In the genomic region with DNA sequence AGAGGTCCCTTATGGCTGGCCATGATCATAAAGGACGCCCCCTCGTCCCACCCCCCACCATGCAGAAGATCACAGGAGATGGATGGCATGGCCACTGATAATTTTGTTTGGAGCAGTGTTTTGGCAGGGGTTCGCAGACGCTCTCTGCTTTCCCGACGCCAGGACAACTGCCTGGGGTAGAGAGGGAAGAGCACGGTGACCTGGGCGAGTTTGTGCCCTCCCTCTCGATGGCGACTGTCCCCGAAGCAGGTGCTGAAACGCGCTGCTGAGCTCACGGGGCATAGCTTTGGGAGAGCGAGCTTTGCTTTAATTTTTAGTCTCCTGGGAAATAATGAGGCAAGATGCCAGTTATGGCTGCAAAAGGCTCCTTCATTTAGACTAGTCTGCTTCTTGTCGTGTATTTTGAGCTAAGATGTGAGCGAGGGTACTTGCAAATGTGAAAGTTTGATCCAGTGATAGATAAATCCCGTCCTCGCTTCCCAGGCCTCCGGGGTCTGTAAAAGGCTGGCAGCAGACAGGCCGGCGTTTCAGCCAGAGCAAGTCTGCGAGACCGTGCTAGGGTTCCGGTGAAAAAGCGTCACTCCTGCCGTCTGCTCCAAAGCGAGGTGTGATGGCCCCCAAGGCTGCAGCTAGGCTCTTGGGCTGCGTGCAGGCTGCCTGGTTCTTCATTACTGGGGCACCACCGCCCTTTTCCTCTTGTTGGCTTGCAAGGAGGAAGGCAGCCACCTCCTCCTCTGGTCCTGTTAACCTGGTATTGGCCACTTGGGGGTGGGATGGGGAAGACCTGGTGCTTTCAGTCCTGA, we compare ENCODE assay signal across 9 mouse cellular contexts. TPM values are rescaled to one million over a fixed set of nuclear protein-coding genes. Genes with fewer than 3 reads are reported as not detected.
DNase-seq lines count a peak whose midpoint lies in the region; ATAC-seq and TF ChIP-seq lines count a peak whose summit lies in the region.
"Had no signal": no experiment of that assay in that cellular context is flagged by ENCODE, and none has a peak within 500 bp of the region (broad histone marks: within the 10 kb centered on the region; RNA-seq: fewer than 3 reads in every experiment).

No protein-coding gene starts in this region.

- no peaks in the 10 kb centered on the region for H3K9me3 ChIP-seq in ES-Bruce4 (replicated peaks; ENCODE audit: control insufficient read depth, insufficient read depth, low read length, poor library complexity, severe bottlenecking)
- H3K9me3 ChIP-seq in limb, embryonic 14.5 days (ENCODE audit: control insufficient read depth, low read length) = no peaks in the 10 kb centered on the region
- no peaks in the 10 kb centered on the region for H3K9me3 ChIP-seq in neural tube, embryonic 15.5 days (replicated peaks)

- H3K9ac ChIP-seq in ES-Bruce4 (ENCODE audit: low read depth, poor library complexity, severe bottlenecking) = no peak overlapping the region; the same call in 1 of the 2 replicates
- peak overlapping the region; percentile 51; the same call in 1 of the 2 replicates for H3K9ac ChIP-seq in limb, embryonic 14.5 days (ENCODE audit: low read depth, low read length, severe bottlenecking)
- peak overlapping the region; percentile 67 for H3K9ac ChIP-seq in neural tube, embryonic 15.5 days (replicated peaks)

- no peaks in the 10 kb centered on the region for H3K36me3 ChIP-seq in ES-Bruce4 (ENCODE audit: control insufficient read depth, insufficient read depth, low read length, poor library complexity, severe bottlenecking)
- no peaks in the 10 kb centered on the region for H3K36me3 ChIP-seq in limb, embryonic 14.5 days (ENCODE audit: control insufficient read depth, insufficient read depth, low read length)
- no peaks in the 10 kb centered on the region for H3K36me3 ChIP-seq in neural tube, embryonic 15.5 days

- TF ChIP-seq EP300 in ES-Bruce4 (IDR thresholded peaks at IDR 0.05; ENCODE audit: insufficient read depth, low read depth, low read length) = 0 out of 2 replicates have a peak, but pooled peaks have one; percentile 23

- TF ChIP-seq CTCF in ES-Bruce4 (IDR thresholded peaks at IDR 0.05; ENCODE audit: low read depth, low read length) = no peak
- no peak for TF ChIP-seq CTCF in cortical plate, adult 2 months (IDR thresholded peaks at IDR 0.05; ENCODE audit: extremely low read depth, insufficient read depth, low read length)

- DNase-seq in heart, adult 18-20 months = peak; percentile 10 to 17
- DNase-seq in heart, adult 9 months (ENCODE audit: low spot score in 2 of 2) = no peak
- DNase-seq in heart, postnatal 10 days = peak; percentile 28 to 56
- DNase-seq in limb, embryonic 14.5 days (ENCODE audit: low spot score) = peak; percentile 10
- no peak for DNase-seq in natural killer cell, adult 2 months (ENCODE audit: low spot score in 2 of 2)

- TF ChIP-seq POLR2A in ES-Bruce4 (IDR thresholded peaks at IDR 0.05; ENCODE audit: insufficient read depth, low read length) = no peak
- TF ChIP-seq POLR2A in cortical plate, adult 2 months (IDR thresholded peaks at IDR 0.05; ENCODE audit: extremely low read depth, insufficient read depth, low read length) = no peak
- no peak for TF ChIP-seq POLR2A in limb, embryonic 14.5 days (IDR thresholded peaks at IDR 0.05; ENCODE audit: borderline replicate concordance, extremely low read depth, insufficient read depth, insufficient read length)

- no peak overlapping the region for H3K27ac ChIP-seq in ES-Bruce4 (ENCODE audit: insufficient read depth, low read length)
- no peak overlapping the region for H3K27ac ChIP-seq in cortical plate, adult 2 months (ENCODE audit: insufficient read depth, low read length)
- no peak overlapping the region for H3K27ac ChIP-seq in limb, embryonic 14.5 days (replicated peaks; ENCODE audit: low read depth, low read length)
- H3K27ac ChIP-seq in neural tube, embryonic 15.5 days (replicated peaks) = peak overlapping the region; percentile 70

- peak overlapping the region; percentile 95 for H3K4me2 ChIP-seq in limb, embryonic 14.5 days (replicated peaks; ENCODE audit: low read depth, low read length, severe bottlenecking)
- peak overlapping the region; percentile 87 for H3K4me2 ChIP-seq in neural tube, embryonic 15.5 days

- WGBS in limb, embryonic 14.5 days = under 1% methylated on average over 30 of the region's 30 CpGs
- 2% methylated on average over 30 of the region's 30 CpGs for WGBS in neural tube, embryonic 15.5 days

- H3K27me3 ChIP-seq in ES-Bruce4 (ENCODE audit: control insufficient read depth, insufficient read depth, low read length, poor library complexity, severe bottlenecking) = peaks cover 8% of the 10 kb centered on the region
- H3K27me3 ChIP-seq in limb, embryonic 14.5 days (ENCODE audit: control insufficient read depth, insufficient read depth, low read length) = peaks cover 31% of the 10 kb centered on the region
- H3K27me3 ChIP-seq in neural tube, embryonic 15.5 days (replicated peaks) = peaks cover 23% of the 10 kb centered on the region

- 0 out of 2 replicates have a peak, but pooled peaks have one; percentile 14 for ATAC-seq in limb, embryonic 14.5 days (ENCODE audit: low FRiP score, low read depth)
- ATAC-seq in neural tube, embryonic 15.5 days (ENCODE audit: low FRiP score) = peak; percentile 15

- intact Hi-C loops in heart, postnatal 10 days (cut with DNase I) = no loop called here

- H3K4me1 ChIP-seq in ES-Bruce4 (ENCODE audit: control insufficient read depth, insufficient read depth, low read length) = no peaks in the 10 kb centered on the region
- H3K4me1 ChIP-seq in cortical plate, adult 2 months (ENCODE audit: control insufficient read depth, insufficient read depth, low read length) = no peaks in the 10 kb centered on the region
- H3K4me1 ChIP-seq in limb, embryonic 14.5 days (ENCODE audit: control insufficient read depth, insufficient read depth, low read length) = 0 out of 2 replicates have a peak, but pooled peaks cover 12% of the 10 kb centered on the region
- peaks cover 34% of the 10 kb centered on the region for H3K4me1 ChIP-seq in neural tube, embryonic 15.5 days

- peak overlapping the region; percentile 90 for H3K4me3 ChIP-seq in ES-Bruce4 (ENCODE audit: low read depth, low read length)
- H3K4me3 ChIP-seq in cortical plate, adult 2 months (ENCODE audit: insufficient read depth, low read length) = peak overlapping the region; percentile 49
- peak overlapping the region; percentile 58 for H3K4me3 ChIP-seq in limb, embryonic 14.5 days (replicated peaks; ENCODE audit: low read length)
- H3K4me3 ChIP-seq in neural tube, embryonic 15.5 days (replicated peaks) = peak overlapping the region; percentile 71

RNA-seq across cellular contexts. Expression of gene Gng4, which starts 1.3 kb away (rescaled TPM):
- under 1 TPM; 0.37 to 0.39 TPM for total RNA-seq in heart, adult 18-20 months (2021)
- polyA plus RNA-seq in ES-Bruce4 (2011; ENCODE audit: insufficient read depth, insufficient read length, low read depth, missing spikeins) = not detected in 2 replicates
- 28.9 and 38.8 TPM in 2 replicates for polyA plus RNA-seq in cortical plate, adult 2 months (2012; rRNA removed)
- total RNA-seq in heart, postnatal 10 days (2021) = under 1 TPM; 0.25 to 0.62 TPM
- 4.8 and 5.6 TPM in 2 replicates for polyA plus RNA-seq in limb, embryonic 14.5 days (2012; rRNA removed)
- 8.9 and 10.7 TPM in 2 replicates for polyA plus RNA-seq in limb, embryonic 14.5 days (2014; fragmentation: Nextera tagmentation; extraction: Ambion mirVana)
- 70.4 and 81.3 TPM in 2 replicates for polyA plus RNA-seq in neural tube, embryonic 15.5 days (2015; fragmentation: Nextera tagmentation; extraction: Ambion mirVana)
- total RNA-seq: MEL had no signal

Comparison
In these comparisons a context has a peak if more than half of its experiments do, and no peak if none do; other contexts are left out.
1. DNase-seq: peak in heart, adult 18-20 months (2 of 2), heart, postnatal 10 days (2 of 2) and limb, embryonic 14.5 days (single experiment); none in heart, adult 9 months (0 of 2) and natural killer cell, adult 2 months (0 of 2).
2. Peak in every context shown above with its lines, with median percentiles within 50 percentile points of each other: H3K4me3 ChIP-seq.